Mouse (Mus musculus) thymus, adult 18-20 months (tissue): ENCODE results near the gene Ttc1.

Source experiments
- DNase-seq, 2 experiments: peaks; one replicate each; pipeline ENCODE4 v3.0.0; 2022; ENCODE audit warnings: mixed read lengths in 2 of 2

The Ttc1 gene

GRCm38 (mm10) chr11:43700291-43700690 is 47.5 kb downstream of the Ttc1 start:
- no peak for DNase-seq

DNA sequence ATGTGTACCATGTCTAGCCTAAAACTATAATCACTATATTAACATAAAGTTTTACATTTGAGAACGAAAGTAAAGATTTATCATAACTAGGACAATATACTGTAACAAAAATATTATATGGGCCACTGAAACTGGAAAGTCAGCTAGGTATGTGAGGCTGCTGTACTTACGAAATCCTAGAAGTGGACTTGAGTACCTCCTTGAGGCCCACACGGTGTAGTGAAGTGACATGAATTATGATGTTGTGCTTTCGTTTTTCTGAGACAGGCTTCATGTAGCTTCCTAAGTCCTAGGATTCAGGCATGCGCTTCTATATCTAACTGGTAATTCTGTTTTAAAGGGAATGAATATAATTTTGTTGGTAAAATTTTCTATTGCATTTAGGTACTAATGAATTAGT is 49.2 kb downstream of the Ttc1 start:
- DNase-seq: no peak

- DNase-seq: no peak
Observed at GRCm38 (mm10) chr11:43696623-43697022, 51.2 kb downstream of the Ttc1 start.

DNA sequence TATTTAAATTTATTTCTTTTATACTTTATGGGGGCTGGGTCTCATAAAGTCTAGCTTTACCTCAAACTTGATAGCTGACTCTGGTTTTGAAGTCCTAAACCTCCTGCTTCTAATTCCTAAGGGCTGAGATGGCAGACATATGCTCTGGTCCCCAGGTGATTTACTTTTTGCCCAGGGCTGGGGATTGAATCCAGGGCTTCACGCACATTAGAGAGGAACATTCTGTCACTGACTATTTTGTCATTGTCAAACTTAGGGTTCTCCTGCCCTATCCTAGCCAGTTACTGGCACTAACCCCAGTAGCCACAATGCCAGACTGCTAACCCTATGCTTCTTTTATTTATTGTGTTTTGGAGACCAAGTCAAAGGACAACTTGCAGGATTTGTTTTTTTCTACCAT is 59.0 kb downstream of the Ttc1 start:
- no peak for DNase-seq

GRCm38 (mm10) chr11:43682415-43683217 is 65.2 kb downstream of the Ttc1 start:
- peak; percentile 59 to 62 for DNase-seq

DNA sequence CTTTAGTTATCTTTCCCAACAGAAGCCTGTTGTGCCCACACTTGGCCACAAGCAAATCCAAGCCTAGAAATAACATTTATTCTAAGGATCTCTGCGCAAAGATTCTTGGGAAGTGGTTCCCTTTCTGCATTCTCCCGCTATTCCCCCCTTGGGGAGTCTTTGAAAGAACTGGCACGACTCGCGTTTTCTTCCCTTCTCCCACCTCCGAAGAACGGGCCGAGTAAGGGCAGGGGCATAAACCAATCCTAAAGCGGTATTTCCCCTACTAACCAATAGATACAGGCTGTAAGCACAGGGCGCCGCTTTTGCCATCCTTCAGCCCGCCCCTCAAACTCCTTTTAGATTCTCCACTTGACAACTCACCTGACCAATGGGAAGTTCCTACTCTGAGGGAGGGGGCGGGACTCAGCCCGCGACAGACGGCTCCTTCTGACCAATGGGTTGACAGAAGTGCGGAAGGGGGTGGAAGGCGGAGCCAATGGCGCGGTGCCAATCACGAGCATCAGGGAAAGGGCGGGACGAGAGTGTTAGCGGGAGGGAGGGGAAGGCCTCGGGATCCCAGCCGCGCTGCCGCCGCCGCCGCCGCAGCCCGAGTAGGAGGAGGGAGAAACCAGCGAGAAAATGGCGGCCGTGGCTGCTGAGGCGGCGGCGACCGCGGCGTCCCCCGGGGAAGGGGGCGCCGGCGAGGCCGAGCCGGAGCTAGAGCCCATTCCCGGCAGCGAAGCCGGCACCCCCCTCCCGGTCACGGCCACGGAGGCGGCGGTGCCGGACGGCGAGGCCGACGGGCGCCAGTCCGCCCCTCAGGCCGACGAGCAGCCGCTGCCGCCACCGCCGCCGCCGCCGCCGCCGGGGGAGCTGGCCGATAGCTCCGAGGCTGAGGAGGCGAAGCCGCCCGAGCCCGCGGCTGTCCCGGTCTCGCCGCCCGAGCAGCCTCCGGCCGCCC is 66.1 kb downstream of the Ttc1 start, which contains the start of gene Pwwp2a:
Gene Pwwp2a (plus strand): TSS at position 527 of the 943 bp plus-strand sequence.
- peak; percentile 99 for DNase-seq
